Mouse (Mus musculus): ENCODE data around the gene Depdc5. TPM values are rescaled to one million over a fixed set of nuclear protein-coding genes. Genes with fewer than 3 reads are reported as not detected.

Depdc5 gene
- polyA plus RNA-seq, 1 experiment: 16.1 TPM

DNA sequence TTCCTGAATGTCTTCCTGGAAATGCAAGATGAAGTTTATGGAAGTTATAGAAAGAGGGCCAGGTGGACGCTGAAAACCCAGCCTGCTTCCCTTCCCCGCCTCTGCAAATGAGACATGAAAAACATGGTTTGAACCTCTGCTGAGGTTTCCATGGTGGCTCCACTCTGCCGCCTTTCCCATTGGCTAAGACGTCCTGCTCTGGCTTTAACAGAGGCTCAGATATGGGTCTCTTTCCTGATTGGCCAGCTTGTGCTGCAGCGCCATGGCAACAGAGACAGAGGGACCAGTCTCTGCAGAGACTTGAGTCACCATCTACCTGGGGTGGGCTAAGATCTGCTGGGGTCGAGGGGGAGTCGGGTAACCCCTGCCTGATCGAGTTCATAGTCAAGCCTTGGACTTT, 143.2 kb downstream of the Depdc5 start:
- Histone ChIP-seq H3K4me3 (ENCODE audit: control insufficient read depth, low read depth, low read length) (no peak overlapping the region), H3K4me1 (ENCODE audit: control insufficient read depth, insufficient read depth, low read length) (no peaks in the 10 kb centered on the region; the same call in none of the 2 replicates), H3K36me3 (ENCODE audit: control insufficient read depth, insufficient read depth, low read length) (no peaks in the 10 kb centered on the region), H3K27me3 (ENCODE audit: control insufficient read depth, insufficient read depth, low read length) (no peaks in the 10 kb centered on the region), H3K27ac (ENCODE audit: control insufficient read depth, insufficient read depth, low read depth, low read length) (no peak overlapping the region)
- TF ChIP-seq CTCF (IDR thresholded peaks at IDR 0.05; ENCODE audit: control insufficient read depth, insufficient read depth, insufficient replicate concordance, low read depth, low read length) (no peak), POLR2A (IDR thresholded peaks at IDR 0.05; ENCODE audit: control insufficient read depth, low read depth, low read length) (no peak)

DNA sequence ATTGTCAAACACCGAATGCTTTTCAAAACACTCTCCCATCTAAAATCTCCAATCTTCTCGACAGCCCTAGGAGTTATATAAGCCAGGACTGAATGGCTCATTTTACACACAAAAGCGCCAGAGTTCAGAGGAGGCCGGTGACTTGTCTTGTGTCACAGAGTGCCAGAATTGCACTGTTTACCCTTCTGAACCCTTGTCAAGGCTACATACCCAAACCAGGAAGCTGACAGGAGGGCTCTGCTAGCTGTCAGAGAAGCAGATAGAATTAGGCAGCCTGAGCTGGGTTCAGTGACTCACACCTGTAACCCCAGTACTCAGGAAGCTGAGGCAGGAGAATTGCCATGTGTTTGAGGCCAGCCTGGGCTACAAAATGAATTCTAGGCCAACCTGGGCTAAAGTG, 143.9 kb downstream of the Depdc5 start:
- Histone ChIP-seq H3K4me1 (ENCODE audit: control insufficient read depth, insufficient read depth, low read length) (no peaks in the 10 kb centered on the region; the same call in none of the 2 replicates), H3K4me3 (ENCODE audit: control insufficient read depth, low read depth, low read length) (no peak overlapping the region), H3K36me3 (ENCODE audit: control insufficient read depth, insufficient read depth, low read length) (no peaks in the 10 kb centered on the region), H3K27ac (ENCODE audit: control insufficient read depth, insufficient read depth, low read depth, low read length) (no peak overlapping the region), H3K27me3 (ENCODE audit: control insufficient read depth, insufficient read depth, low read length) (no peaks in the 10 kb centered on the region)
- no peak for TF ChIP-seq CTCF (IDR thresholded peaks at IDR 0.05; ENCODE audit: control insufficient read depth, insufficient read depth, insufficient replicate concordance, low read depth, low read length)
- TF ChIP-seq POLR2A (IDR thresholded peaks at IDR 0.05; ENCODE audit: control insufficient read depth, low read depth, low read length): no peak

DNA sequence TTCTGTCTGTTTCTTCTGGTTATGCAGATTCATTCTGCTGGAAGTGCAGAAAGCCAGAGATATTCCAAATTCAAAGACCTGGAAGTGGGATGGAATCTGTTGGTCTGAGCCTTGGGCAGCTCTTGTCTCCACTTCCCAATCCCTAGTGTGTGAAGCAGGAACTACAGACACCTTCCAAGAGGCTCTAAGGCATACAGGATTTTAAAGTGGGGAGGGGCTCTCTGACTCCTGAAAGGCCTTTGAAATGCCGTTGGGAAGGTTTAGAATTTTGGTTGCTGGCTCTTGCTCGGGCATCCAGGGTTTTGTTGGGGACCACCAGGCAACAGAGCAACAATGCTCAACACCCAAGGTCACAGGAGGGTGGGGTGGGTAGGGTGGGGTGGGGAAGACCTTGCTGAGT, 145.8 kb downstream of the Depdc5 start:
- TF ChIP-seq POLR2A (IDR thresholded peaks at IDR 0.05; ENCODE audit: control insufficient read depth, low read depth, low read length) (no peak), CTCF (IDR thresholded peaks at IDR 0.05; ENCODE audit: control insufficient read depth, insufficient read depth, insufficient replicate concordance, low read depth, low read length) (no peak)
- Histone ChIP-seq H3K27ac (ENCODE audit: control insufficient read depth, insufficient read depth, low read depth, low read length) (no peak overlapping the region), H3K27me3 (ENCODE audit: control insufficient read depth, insufficient read depth, low read length) (no peaks in the 10 kb centered on the region), H3K4me3 (ENCODE audit: control insufficient read depth, low read depth, low read length) (no peak overlapping the region), H3K4me1 (ENCODE audit: control insufficient read depth, insufficient read depth, low read length) (no peaks in the 10 kb centered on the region; the same call in none of the 2 replicates), H3K36me3 (ENCODE audit: control insufficient read depth, insufficient read depth, low read length) (no peaks in the 10 kb centered on the region)

DNA sequence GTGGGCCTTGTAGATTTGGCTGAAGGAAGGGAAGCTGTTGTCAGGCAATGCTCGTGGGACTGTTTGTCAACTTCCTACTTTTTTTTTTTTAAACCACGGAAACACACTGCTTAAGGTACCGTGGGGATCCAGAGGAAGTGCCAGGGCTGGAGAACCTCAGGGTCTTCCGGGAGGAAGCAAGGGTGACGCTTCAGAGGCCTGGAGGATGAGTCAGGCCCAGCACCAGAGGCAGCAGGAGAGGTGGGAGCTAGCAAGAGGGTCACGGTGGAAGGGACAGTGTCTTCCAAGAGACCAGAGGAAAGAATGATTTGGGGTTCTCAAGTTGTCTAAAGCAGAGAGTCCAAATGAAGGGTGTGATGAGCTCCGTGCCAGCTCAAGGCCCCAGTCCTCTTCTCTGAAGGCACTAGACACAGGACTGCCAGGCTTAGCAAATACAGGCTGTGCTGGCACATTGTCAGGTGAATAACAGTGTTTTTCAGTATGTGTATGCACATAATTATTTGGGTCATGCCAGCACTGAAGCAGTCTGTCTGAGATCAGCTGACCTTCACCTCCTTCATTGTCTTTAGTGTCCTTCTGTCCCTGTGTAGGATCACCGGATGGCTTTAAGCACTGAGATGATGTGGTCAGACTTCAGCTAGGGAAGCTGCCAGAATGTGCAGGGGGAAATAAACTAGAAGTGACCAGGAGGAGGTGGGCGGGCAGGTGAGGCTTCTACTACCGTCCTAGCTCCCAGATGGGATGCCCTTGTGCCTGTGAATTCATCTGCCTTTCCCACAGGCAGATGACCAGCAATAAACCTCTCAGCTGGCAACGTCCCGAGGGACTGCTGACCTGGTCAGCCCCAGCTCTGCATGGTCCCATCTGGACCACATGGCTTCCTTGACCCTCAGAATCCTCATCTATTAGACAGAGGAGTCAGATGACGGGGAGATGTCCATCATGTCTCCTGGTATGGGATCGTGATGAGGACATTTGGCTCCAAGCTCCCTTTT, 146.6 kb downstream of the Depdc5 start:
- Histone ChIP-seq H3K27me3 (ENCODE audit: control insufficient read depth, insufficient read depth, low read length) (no peaks in the 10 kb centered on the region), H3K36me3 (ENCODE audit: control insufficient read depth, insufficient read depth, low read length) (no peaks in the 10 kb centered on the region), H3K4me3 (ENCODE audit: control insufficient read depth, low read depth, low read length) (no peak overlapping the region), H3K4me1 (ENCODE audit: control insufficient read depth, insufficient read depth, low read length) (no peaks in the 10 kb centered on the region; the same call in none of the 2 replicates), H3K27ac (ENCODE audit: control insufficient read depth, insufficient read depth, low read depth, low read length) (no peak overlapping the region)
- no peak for TF ChIP-seq POLR2A (IDR thresholded peaks at IDR 0.05; ENCODE audit: control insufficient read depth, low read depth, low read length)

DNA sequence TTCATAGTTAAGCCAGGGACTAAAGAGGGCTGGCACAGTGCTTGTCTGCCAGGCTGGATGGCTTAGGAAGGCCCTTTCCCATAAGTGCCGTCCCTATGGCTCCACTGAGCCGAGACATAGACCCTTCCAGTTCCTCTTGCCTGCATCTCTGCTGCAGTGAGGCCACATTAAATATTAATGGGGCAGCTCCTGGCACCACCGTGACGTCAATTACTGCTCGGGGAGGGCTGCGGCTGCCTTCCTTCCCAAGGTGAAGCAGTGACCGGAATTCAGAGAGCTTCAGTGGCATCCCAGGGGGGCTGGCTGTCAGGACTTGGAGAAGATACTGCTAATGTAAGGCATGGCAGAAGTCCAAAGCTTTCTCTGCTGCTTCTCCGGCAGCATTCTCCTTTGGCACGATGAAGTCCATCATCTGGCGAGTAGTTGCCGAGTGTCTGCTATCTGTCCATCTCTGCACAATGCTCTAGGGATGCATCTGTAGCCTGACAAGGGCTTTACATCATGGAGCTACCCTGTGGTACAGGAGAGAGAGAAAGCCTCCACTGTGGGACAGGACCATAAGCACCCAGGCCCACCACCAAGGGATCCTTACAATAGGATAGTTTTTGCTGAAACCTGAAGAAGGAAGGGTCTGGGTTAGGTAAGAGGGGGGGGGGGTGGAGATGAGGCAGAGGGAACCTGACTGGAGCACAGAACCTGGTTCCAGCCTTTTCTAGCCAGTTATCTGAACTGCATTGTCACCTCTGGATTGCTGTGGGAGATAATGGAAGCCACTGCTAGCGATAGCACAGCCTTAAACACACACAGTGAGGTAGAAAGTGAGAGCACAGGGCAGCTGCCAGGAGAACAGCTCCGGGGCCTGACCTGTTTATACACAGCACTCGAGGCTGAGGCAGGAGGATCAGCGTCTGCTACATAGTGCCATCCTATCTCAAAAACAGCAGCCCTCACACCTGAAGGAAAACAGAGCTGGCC, 147.9 kb downstream of the Depdc5 start:
- no peak overlapping the region for H3K27ac ChIP-seq (ENCODE audit: control insufficient read depth, insufficient read depth, low read depth, low read length)

DNA sequence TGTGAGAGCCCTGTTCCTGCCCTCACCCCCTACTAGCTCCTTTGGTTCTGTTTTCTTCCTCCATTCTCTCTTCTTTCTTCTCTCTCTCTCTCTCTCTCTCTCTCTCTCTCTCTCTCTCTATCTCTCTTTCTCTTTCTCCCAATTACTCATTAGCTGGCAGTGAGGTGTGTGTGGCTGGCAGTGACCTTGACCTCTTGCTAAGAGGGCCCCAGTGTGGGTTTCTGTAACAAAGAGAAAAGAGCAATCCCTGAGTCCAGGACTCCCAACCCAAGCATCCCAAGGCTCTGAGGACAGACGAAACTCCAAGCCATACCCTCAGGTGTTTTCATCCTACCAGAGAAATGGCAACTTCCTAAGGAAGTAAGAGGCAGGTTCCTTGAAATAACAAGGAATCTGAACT, 150.6 kb downstream of the Depdc5 start:
- Histone ChIP-seq H3K27ac (ENCODE audit: control insufficient read depth, insufficient read depth, low read depth, low read length) (no peak overlapping the region), H3K4me3 (ENCODE audit: control insufficient read depth, low read depth, low read length) (no peak overlapping the region), H3K27me3 (ENCODE audit: control insufficient read depth, insufficient read depth, low read length) (no peaks in the 10 kb centered on the region), H3K36me3 (ENCODE audit: control insufficient read depth, insufficient read depth, low read length) (no peaks in the 10 kb centered on the region), H3K4me1 (ENCODE audit: control insufficient read depth, insufficient read depth, low read length) (peaks cover 8% of the 10 kb centered on the region)
- TF ChIP-seq CTCF (IDR thresholded peaks at IDR 0.05; ENCODE audit: control insufficient read depth, insufficient read depth, insufficient replicate concordance, low read depth, low read length) (no peak), POLR2A (IDR thresholded peaks at IDR 0.05; ENCODE audit: control insufficient read depth, low read depth, low read length) (no peak)

More for the DNA sequence above, 147.9 kb downstream of the Depdc5 start:
- Histone ChIP-seq H3K4me1 (ENCODE audit: control insufficient read depth, insufficient read depth, low read length) (peaks cover under 1% of the 10 kb centered on the region), H3K27me3 (ENCODE audit: control insufficient read depth, insufficient read depth, low read length) (no peaks in the 10 kb centered on the region), H3K4me3 (ENCODE audit: control insufficient read depth, low read depth, low read length) (no peak overlapping the region), H3K36me3 (ENCODE audit: control insufficient read depth, insufficient read depth, low read length) (no peaks in the 10 kb centered on the region)
- TF ChIP-seq CTCF (IDR thresholded peaks at IDR 0.05; ENCODE audit: control insufficient read depth, insufficient read depth, insufficient replicate concordance, low read depth, low read length) (no peak), POLR2A (IDR thresholded peaks at IDR 0.05; ENCODE audit: control insufficient read depth, low read depth, low read length) (no peak)

DNA sequence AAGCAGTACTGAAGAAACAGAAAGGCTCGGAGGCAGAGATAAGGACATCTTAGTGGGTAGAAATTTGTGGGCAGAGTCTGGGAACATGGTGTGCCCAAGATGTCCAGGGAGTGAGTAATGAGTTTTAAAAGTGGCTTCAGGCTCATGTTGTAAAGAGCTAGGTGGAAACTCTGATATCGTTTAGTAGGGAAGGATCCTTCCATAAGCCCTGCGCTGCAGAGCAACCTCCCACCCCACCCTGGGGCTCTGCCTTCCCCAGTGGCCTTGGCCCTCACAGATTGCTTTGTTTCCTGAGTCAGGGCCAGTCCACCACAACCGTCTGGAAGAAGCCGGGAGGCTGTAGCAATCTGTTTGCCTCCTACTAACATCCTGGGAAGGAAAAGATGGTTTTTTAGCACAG, 152.1 kb downstream of the Depdc5 start:
- TF ChIP-seq CTCF (IDR thresholded peaks at IDR 0.05; ENCODE audit: control insufficient read depth, insufficient read depth, insufficient replicate concordance, low read depth, low read length): no peak
- no peak for TF ChIP-seq POLR2A (IDR thresholded peaks at IDR 0.05; ENCODE audit: control insufficient read depth, low read depth, low read length)
- Histone ChIP-seq H3K4me3 (ENCODE audit: control insufficient read depth, low read depth, low read length) (no peak overlapping the region), H3K27ac (ENCODE audit: control insufficient read depth, insufficient read depth, low read depth, low read length) (peak overlapping the region; percentile 71), H3K4me1 (ENCODE audit: control insufficient read depth, insufficient read depth, low read length) (peaks cover 11% of the 10 kb centered on the region), H3K36me3 (ENCODE audit: control insufficient read depth, insufficient read depth, low read length) (peaks cover 2% of the 10 kb centered on the region), H3K27me3 (ENCODE audit: control insufficient read depth, insufficient read depth, low read length) (no peaks in the 10 kb centered on the region)
